Mouse (Mus musculus) frontal cortex, postnatal 10 days (tissue): ENCODE data around the gene Olfr704.
"Not testable (repeated sequence)": the region's sequence is repeated elsewhere in the genome, so short reads cannot be mapped to it uniquely, and the experiment has no call there.

ENCODE experiments used
- DNase-seq, 2 experiments: peaks; one replicate each; pipeline ENCODE4 v3.0.0; 2022; ENCODE audit warnings: low spot score in 2 of 2, mixed read lengths in 1 of 2

Gene Olfr704

DNA sequence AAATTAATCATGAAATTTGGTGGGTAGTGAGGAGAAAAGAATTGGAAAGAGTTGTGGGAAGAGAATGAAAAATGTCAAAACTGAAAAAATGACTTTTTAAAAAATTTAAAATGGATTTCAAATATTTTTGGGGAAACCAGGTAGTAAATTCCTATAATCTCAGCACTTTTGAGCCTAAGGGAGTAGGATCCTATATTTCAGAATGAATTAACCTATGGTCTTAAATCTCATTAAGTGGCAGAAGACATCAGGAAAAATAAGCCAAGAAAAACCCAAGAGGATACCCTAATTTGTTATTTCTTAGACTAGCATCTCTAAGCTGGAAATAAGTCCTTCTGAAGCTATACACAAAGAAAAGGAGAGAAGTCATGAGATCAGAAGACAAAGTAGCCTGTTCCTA, at the start of gene Olfr704:
Gene Olfr704 (plus strand): TSS at position 301 of the 400 bp plus-strand sequence.
- DNase-seq, result no peak

DNA sequence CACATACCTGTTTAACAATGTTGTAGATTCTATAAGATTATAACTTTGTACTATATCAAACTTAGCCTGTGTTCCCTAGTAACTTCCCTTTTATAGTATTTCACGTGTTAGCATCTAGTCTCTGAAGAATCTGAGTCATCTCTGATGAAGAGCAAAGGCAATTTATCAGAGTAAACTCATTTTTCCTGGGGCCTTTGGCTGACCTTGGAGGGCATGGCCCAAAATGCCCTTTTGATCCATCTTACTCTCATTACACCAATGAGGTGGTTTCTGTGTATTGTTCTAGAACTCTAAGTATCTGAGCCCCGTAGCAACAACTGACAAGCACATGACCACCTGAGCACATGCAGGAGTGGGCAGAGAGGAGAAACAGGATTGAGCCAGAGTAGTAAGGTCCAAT, 49.2 kb upstream of the Olfr704 start, which contains the start of gene Olfr701:
Gene Olfr701 (plus strand): TSS at position 301 of the 400 bp plus-strand sequence.
- DNase-seq, result no peak

DNA sequence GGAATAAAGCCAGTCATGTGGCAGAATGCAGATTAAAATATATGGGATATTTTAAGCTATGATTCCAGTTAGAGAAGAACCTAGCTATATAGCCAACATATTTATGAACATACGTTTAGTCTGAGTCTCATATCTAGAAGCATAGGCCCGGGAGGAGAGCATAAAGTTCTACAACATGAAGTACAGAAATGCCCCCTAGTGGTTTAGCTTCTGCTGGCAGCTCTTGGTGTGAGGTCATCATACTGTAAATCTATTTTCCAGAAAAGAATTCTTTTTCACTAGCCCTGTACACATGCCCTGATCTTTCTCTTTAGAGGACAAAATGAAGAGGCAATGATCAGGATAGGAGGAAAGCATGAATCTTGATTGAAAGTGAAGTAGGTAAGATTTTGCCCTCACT, 47.2 kb upstream of the Olfr704 start:
- DNase-seq, result no peak

DNA sequence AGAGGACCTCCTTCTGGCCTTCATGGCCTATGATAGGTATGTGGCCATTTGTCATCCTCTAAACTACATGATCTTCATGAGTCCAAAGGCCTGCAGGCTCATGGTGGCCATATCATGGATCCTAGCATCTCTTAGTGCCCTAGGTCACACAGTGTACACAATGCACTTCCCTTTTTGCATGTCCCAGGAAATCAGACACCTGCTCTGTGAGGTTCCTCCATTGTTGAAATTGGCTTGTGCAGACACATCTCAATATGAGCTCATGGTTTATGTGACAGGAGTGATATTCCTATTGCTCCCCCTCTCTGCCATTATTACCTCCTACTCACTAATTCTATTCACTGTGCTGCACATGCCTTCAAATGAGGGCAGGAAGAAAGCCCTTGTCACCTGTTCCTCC, 44.6 kb upstream of the Olfr704 start:
- no peak for DNase-seq

DNA sequence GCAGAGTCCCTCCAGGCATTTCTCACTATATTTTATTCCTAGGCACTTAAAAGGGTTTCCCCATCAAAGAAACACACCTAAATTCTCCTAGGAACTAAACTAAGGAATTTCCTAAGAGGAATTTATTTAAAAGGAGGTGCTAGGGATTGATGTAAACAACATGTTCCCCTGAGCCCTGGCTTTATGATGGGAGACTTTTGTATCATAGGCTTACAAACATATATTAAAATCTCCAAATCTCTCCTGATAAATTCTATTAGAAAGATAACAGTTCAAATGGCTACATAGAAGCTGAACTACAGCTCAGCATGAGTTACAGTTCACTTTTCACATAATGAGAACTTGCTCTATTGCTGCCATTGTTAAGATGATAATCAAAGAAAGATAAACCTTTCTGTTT, 29.2 kb upstream of the Olfr704 start, which contains the start of gene Olfr702:
Gene Olfr702 (minus strand): TSS at position 101 of the 400 bp plus-strand sequence.
- no peak for DNase-seq

DNA sequence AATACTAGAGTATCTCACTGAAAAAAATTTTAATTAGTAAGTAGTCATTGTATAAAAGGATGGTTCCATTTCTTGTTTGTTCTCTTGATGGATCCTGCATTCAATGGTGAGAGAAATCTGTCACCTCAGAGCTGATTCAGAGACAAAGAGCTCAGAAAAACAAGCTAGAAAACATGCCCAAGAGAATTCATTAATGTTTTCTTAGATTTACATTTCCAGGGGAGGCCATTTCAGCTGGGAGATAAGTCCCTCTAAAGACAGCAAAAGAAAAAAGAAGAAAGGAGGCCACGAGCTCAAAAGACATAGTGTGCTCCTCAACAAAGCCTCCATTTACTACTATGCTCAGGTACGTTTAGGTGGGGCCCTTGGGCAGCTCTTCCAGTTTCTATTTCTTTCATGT, 19.9 kb upstream of the Olfr704 start, which contains the start of gene Olfr703:
Gene Olfr703 (plus strand): TSS at position 301 of the 400 bp plus-strand sequence.
- DNase-seq, result no peak

DNA sequence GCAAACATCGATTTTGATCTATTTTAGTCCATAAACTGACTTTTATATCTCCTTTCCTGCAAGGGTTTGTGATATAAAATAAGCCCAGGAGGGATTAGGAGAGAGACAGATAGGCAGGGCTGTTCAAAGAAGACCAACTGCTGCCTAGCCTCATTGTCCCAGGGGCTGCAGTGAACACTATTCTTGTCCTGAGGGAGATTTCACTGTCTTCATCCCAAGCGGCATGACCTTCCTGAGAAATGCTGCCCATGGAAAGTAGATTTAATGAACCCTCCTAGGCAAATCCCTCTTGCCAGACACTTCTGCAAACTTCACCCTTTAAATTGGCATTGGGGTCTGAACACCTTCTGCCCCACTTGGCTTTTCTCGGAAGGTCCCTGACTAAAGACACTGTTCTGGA, 13.8 kb downstream of the Olfr704 start, which contains the start of gene Olfr705:
Gene Olfr705 (minus strand): TSS at position 101 of the 400 bp plus-strand sequence.
- DNase-seq, result no peak

DNA sequence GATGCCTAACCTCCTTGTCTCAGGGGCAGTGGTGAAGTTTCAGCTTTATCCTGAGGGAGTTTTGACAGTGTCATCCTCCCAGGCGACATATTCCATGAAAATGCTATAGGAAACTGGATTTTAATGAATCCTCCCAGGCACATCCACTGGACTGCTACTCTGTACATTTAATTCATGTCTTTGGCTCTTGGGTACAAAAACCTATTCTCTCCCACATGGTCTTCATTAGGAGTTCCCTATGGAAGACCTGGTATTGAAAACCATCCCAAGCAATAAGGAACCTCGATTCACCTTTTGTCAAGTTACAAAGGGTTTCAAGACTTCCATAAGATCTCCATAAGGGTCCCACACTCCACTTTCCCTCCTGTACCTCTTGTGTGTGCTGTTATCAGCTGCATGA, 25.1 kb downstream of the Olfr704 start, which contains the start of gene Olfr706:
Gene Olfr706 (minus strand): TSS at position 101 of the 400 bp plus-strand sequence.
- DNase-seq, result no peak

DNA sequence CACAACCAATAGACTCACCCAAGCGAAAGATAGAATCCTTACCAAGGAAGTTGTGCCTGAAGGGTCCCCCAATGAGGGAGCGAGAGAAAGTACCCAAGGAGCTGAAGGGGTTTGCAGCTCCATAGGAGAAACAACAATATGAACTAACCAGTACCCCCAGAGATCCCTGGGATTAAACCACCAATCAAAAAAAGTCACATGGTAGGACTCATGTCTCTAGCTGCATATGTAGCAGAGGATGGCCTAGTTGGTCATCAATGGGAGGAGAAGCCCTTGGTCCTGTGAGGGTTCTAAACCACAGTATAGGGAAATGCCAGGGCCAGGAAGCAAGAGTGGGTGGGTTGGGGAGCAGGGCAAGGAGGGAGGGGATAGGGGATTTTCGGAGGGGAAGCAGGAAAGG, 38.2 kb downstream of the Olfr704 start, which contains the start of gene Olfr707:
Gene Olfr707 (minus strand): TSS at position 101 of the 400 bp plus-strand sequence.
- not testable (repeated sequence) for DNase-seq

DNA sequence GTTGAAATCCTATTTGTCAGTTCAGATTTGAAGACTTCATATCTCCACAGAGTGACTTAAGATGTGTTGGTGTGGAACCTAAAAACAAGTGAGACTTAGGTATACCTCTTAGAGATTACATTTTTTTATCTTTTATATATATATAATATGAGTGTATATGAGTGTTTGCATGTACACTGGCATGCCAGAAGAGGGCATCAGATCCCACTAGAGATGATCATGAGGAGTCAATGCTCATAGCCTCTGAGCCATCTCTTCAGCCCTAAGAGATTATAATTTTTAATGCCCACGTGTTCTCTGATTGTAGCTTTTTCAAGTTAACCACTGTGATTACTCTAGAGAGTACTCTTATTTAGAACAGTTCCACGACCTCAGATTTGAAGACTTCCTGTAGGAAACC, 44.7 kb downstream of the Olfr704 start, which contains the start of gene Olfr1532-ps1:
Gene Olfr1532-ps1 (plus strand): TSS at position 326 of the 400 bp plus-strand sequence.
- DNase-seq, result no peak
